Mouse (Mus musculus): ENCODE data around the gene Olfr187.
"Not testable (repeated sequence)": the region's sequence is repeated elsewhere in the genome, so short reads cannot be mapped to it uniquely, and the experiment has no call there.

Olfr187 gene

DNA sequence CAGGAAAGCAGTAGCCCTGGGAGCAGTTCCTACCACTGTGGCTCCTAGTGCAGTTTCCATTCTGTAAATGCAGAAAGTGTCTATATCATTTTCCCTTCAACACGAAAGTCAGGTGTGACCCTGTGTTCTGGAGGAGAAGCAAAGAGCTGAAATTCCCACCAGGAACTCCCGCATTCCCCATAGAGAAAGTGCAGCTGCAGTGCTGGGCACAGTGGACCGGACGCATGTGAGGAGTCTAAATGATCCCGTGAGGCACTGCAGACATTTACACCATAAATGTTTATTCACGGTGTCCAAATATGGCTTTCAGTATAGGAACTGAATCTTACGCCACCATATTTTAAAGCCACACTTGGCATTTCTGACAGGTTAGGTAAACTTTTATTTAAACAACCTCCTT, at the start of gene Olfr187:
TSS of gene Olfr187 (minus strand) at position 58 of the 400 bp plus-strand sequence.
- no peak for DNase-seq

DNA sequence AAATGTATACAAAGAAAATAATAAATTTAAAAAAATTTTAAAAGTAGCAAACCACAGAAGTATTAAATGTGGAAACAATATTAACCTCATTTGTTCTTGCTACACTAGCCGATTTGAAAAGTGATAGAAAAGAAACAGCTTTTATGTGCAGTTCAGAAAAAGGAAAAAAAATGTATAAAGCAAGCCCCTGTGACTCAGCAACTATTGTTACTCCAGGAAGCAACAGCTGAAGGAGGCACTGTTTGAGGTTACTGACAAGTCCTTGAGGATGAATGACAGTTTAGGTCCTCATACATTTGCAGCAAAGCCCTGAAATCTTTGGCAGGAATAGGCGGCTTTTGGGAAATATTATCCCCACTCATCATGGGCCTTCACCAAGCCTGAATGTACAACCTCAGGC, 41.5 kb upstream of the Olfr187 start:
- DNase-seq = not testable (repeated sequence)

DNA sequence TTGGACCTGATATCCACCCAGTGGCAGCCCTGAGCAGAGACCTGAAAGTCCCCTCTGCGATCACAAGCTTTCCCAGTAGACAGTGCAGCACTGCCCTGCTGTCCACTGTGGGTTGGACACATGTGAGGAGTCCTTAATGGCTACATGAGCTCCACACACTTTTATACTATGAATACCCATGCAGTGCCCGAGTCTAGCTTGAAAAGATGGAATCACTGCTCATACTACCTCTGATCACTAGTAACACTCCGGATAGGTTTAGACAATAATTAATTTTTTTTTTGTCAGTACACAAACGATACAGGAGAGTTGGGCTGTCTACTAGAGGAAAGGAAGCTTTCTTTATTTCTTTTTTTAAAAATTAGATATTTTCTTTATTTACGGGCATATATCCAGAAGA, 38.3 kb upstream of the Olfr187 start, which contains the start of gene Olfr190:
TSS of gene Olfr190 (minus strand) at position 101 of the 400 bp plus-strand sequence.
- DNase-seq = no peak

DNA sequence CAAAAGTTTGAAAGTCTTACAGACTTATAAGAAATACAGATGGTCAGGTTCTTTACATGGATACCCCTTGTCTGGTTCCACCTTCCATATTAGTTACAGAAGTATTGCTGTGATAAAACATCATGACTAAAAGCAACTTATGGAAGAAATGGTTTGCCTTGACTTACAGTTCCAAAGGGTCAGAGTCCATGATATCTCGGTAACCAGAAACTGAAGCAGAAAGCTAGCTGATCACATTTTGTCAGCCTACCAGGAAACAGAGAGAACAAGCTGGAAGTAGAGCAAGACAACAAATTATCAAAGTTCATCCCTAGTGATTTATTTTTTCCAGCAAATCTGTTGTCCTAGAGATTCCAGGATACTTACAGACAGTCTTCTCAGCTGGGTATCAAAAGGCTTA, 34.0 kb upstream of the Olfr187 start:
- no peak for DNase-seq

DNA sequence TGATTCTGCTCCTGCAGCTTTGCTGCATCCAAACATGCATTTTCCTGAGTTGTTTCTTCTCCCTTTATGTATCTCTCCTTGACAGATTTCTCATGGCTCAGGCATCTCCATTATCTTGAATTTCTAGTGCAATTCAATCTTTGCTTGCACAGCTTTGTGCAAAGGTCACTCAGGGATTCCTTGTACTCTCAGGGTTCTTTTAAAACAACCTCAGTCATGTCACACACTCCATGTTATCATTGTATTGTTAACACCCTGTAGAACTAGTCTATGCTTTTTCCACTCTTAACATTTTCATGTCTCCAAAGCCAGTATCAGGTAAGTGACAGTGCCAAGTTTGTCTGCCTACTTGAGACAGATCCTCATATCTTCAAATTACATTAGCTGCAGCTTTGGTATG, 32.2 kb upstream of the Olfr187 start:
- no peak for DNase-seq

DNA sequence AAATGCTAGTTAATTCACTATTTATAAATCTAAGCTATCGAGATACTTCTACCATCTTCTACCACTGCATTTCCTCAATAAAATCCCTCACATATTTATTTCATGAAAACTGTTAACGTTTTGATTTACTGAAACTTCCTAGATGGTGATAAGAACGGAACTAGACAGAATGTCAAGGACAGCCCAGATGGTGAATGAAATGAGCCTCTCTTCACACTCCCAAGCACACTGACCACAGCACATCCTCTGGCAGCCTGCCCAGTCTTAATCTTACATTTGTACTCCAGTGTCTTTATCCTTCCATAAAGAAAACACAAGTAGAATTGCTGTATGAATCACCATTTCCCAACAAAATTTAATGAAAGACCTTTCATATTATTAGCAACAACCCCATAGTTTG, 22.8 kb upstream of the Olfr187 start:
- not testable (repeated sequence) for DNase-seq

DNA sequence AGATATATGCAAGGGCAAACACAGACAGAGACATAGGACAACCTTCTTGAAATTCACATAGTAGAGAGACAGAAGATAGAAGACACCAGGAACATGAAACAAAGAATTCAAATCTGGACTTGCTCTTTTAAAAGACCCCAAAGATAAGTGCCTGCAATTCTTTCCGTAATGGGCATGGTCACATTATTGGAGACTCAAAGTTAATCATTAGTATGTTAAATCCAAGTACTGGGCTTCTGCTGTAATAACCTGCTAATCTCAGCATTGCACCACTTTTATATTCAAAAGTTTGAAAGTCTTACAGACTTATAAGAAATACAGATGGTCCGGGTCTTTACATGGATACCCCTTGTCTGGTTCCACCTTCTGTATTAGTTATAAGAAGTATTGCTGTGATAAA, 9.7 kb upstream of the Olfr187 start:
- not testable (repeated sequence) for DNase-seq

DNA sequence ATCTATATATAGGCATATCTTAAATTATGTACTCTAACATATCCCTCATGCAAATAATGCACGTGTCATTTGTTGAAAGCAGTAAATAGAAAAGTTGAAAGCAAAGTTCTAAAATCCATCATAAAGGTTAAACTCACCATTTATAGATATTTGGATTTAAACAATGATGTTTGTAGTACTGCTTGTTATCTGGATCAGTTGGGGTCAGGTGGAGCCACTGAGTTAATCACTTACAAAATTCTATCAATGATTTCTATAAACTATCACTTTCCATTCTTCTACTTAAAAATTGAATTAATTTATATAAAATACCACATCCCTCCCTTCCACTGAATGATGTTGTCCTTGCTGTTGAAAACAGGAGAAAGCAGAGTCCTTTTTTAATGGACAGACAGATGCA, 9.3 kb upstream of the Olfr187 start:
- no peak for DNase-seq

DNA sequence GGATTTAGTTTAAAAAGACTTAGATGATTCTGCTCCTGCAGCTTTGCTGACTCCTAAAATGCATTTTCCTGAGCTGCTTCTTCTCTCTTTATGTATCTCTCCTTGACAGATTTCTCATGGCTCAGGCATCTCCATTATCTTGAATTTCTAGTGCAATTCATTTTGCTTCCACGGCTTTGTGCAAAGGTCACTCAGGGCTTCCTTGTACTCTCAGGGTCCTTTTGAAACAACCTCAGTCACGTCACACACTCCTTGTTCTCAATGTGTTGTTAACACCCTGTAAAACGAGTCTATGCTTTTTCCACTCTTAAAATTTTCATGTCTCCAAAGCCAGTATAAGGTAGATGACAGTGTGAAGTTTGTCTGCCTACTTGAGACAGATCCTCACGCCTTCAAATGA, 8.0 kb upstream of the Olfr187 start:
- DNase-seq = no peak

DNA sequence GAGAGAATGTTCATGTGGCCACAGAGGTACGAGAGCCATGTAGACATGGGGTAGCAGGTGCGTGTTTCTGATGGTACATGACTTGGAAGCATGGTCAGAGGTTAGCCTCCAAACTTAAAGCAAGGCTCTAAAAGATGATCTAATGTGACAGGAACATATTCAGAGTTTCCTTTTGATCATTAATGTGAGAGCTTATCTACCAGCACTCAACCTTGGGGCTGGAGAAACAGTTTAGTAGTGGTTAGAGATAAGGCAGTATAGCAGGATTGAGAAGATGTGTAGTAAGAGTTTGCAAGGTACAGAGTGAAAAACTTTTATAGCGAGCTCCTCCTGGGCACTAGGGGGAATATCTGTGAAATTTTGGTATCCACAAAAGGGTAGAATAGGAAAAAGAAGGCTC, 6.3 kb upstream of the Olfr187 start:
- no peak for DNase-seq

DNA sequence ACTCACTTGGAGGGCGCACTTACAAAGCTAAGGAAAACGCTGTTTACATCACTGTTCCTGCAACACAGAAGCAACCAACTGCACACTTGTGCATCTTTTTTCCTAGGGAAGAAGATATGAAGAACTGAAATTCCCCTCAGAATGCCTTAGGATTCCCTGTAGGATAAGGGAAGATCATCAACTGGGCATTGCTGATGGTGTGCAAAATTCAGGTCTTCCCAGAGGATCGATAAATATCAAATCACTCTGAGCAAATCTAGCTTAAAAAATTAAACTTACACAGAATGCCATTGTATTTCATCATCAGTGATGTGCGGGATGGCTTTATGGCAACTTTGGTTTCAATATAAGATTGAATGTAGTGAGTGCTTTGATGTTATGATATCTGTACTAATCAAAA, 9.4 kb downstream of the Olfr187 start, which contains the start of gene Olfr186:
TSS of gene Olfr186 (minus strand) at position 101 of the 400 bp plus-strand sequence.
- DNase-seq = no peak

DNA sequence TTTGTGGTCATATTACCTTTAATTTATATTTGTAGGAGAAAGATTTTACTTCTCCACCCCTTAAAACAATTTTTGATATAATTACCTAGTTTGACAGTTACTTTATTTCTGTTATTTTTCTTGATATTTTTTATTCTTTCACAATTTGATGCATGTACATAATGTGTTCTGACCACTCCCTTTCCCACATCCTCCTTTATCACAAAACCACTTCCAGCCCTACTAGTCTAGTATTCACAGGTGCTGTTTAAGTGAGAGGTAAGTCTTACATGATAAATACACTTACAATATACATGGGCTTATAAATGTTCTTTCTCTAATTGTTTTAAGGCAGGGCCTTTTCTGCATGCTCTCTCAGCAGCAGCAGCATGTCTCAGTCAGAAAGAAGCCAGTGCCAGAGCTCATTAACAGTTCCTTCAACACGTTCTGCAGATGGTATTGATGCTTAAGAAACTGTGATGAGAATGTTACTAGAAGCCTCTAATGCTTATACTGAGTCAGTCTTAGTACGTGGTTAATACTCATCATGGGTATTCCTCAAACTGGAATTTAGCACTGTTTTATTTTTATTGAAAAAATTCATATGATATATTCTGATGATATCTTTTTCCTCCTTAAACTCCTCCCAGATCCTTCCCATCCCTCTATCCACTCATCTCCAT, 26.1 kb downstream of the Olfr187 start:
- DNase-seq = no peak

DNA sequence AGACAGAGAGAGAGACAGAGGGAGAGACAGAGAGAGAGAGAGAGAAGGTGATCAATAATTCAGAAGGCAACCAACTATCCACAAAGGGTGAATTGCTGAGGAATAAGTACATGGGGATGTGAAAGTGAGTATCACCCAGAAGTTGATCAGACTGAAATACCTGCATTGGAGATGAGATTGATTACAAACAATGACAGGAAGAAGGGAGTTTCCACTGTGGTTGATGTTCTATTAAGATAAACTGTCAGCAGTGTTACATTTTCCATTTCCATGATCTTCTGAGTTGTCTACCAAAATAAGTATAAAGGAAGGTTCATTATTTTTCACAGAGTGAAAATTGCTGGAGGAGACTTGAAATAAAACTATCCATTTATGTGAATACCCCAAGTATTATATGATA, 32.4 kb downstream of the Olfr187 start:
- no peak for DNase-seq

DNA sequence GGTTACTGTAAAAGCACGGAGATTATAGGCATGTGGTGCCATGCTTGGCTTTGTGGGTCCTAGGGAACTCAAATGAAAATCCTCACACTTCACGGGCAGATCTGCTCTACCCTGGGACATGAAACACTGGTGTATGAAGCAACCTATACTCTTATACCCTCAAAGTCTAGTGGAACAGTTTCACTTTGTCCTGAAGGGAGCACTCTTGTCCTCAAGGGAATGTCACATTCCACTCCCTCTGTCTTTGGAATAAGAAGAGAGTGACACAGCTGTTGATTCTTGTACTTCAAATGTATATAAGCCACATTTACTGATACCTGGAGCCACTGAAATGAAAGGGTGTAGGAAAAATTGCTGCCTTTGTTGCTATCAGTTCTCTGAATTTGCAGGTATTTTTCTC, 44.5 kb downstream of the Olfr187 start, which contains the start of gene Olfr183:
TSS of gene Olfr183 (plus strand) at position 301 of the 400 bp plus-strand sequence.
- no peak for DNase-seq
